Mouse (Mus musculus): ENCODE results near the gene Cacnb2. TPM values are rescaled to one million over a fixed set of nuclear protein-coding genes. Genes with fewer than 3 reads are reported as not detected.

Gene Cacnb2
- total RNA-seq, 2 experiments from 2014 or later, result 0.51 to 0.73 TPM

DNA sequence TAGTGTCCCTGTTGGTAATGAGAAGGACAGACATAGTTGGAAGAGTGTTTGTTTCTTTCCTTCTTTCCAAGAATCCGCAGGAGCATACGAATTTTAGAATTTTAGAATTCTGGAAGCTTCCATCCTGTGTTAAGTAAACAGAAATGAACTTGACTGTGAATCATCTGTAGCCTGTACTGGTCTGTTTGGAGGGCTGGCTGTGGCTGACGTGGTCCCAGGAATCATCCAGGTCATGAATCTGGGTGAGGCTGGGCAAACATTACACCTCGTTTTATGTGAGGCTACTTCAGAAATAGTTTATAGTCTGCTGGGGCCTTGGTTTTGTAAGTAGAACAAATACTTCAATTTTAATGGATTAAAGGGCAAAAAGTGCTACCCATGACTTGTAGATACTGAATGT, 18.0 kb downstream of the Cacnb2 start:
- Histone ChIP-seq H3K27ac (no peak overlapping the region; the same call in 1 of the 2 replicates), H3K4me3 (no peak overlapping the region)
- no peak for TF ChIP-seq CTCF (IDR thresholded peaks at IDR 0.05)
- DNase-seq, result no peak
- intact Hi-C loops (cut with DNase I), result no loop called here

DNA sequence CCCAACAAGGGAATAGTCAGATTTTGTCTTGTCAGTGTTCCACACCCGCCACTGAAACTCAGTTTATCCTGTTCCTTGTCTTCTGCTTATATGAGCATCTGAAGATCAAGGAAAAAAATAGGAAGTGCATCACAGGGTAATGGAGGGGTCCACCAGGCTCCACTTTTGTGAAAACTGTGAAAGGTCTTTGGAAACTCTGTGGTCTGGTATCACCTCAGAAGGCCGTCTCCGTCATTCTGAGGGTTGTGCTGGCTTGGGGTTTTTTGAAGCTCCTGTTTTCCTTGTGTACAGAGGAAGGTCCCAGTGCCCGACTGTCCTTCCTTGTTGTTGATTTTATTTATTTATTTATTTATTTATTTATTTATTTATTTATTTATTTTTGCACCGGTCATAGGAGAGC, 20.9 kb downstream of the Cacnb2 start:
- no peak for TF ChIP-seq CTCF (IDR thresholded peaks at IDR 0.05)
- DNase-seq, result no peak
- intact Hi-C loops (cut with DNase I), result no loop called here
- H3K27ac ChIP-seq, result no peak overlapping the region
- no peak overlapping the region for H3K4me3 ChIP-seq

- no peak for TF ChIP-seq CTCF (IDR thresholded peaks at IDR 0.05)
- no peak for DNase-seq
- intact Hi-C loops (cut with DNase I), result no loop called here
- Histone ChIP-seq H3K4me3 (no peak overlapping the region), H3K27ac (no peak overlapping the region)
Measured at GRCm38 (mm10) chr2:14629814-14630492, 27.1 kb downstream of the Cacnb2 start.

DNA sequence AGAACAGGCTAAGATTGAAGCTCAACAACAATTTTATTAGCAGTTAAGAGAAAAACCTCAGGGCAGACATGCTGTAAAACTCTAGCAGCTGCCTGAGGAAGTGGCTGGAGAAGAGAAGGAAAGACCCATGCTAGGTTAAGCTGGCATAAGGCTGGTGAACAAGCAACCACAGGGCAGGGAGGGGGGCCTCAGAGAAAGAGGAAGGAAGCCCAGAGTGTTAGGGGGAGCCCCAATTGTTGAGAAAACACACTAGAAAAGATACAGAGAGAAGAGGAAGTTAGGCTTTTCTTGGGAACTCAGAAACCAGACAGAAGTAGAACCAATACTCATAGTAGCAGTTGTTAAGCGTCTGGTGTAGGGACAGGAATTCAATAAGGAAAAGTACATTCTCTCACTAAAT, 28.7 kb downstream of the Cacnb2 start:
- H3K4me3 ChIP-seq, result no peak overlapping the region
- no peak for TF ChIP-seq CTCF (IDR thresholded peaks at IDR 0.05)
- H3K27ac ChIP-seq, result no peak overlapping the region
- peak; percentile 21 for DNase-seq
- intact Hi-C loops (cut with DNase I), result no loop called here

GRCm38 (mm10) chr2:14633202-14633601, 30.3 kb downstream of the Cacnb2 start:
- Histone ChIP-seq H3K27ac (no peak overlapping the region), H3K4me3 (no peak overlapping the region)
- DNase-seq, result no peak
- TF ChIP-seq CTCF (IDR thresholded peaks at IDR 0.05), result no peak
- intact Hi-C loops (cut with DNase I), result no loop called here

- DNase-seq, result no peak
- intact Hi-C loops (cut with DNase I), result no loop called here
- no peak for TF ChIP-seq CTCF (IDR thresholded peaks at IDR 0.05)
- Histone ChIP-seq H3K27ac (no peak overlapping the region), H3K4me3 (no peak overlapping the region)
Measured at GRCm38 (mm10) chr2:14639266-14639665, 36.4 kb downstream of the Cacnb2 start.

GRCm38 (mm10) chr2:14639877-14640276, 37.0 kb downstream of the Cacnb2 start:
- H3K27ac ChIP-seq, result no peak overlapping the region
- H3K4me3 ChIP-seq, result no peak overlapping the region
- no peak for TF ChIP-seq CTCF (IDR thresholded peaks at IDR 0.05)
- DNase-seq, result no peak
- intact Hi-C loops (cut with DNase I), result no loop called here

DNA sequence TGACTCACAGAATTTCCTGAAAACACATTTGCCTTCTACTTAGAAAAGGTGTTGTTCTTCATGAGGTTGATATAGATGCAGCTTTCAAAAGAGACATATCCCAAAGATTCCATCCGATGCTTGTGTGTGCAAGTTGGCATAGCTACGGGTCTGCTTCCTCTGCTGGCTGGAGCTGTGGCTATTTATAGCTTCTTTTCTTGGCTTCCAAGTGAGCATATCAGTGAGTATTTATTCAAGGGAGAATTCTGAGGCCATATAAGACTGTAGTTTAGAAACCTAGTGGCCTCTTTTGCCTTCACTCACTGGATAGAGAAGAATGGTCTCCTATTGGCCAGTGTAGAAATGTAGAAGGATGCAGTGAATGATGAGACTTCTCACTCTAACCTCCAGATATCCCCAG, 38.2 kb downstream of the Cacnb2 start:
- TF ChIP-seq CTCF (IDR thresholded peaks at IDR 0.05), result no peak
- no peak for DNase-seq

GRCm38 (mm10) chr2:14651268-14651667, 48.4 kb downstream of the Cacnb2 start:
- no peak overlapping the region for H3K27ac ChIP-seq

More for the DNA sequence above, 38.2 kb downstream of the Cacnb2 start:
- H3K4me3 ChIP-seq, result no peak overlapping the region
- intact Hi-C loops (cut with DNase I), result no loop called here
- peak overlapping the region; percentile 40 for H3K27ac ChIP-seq

DNA sequence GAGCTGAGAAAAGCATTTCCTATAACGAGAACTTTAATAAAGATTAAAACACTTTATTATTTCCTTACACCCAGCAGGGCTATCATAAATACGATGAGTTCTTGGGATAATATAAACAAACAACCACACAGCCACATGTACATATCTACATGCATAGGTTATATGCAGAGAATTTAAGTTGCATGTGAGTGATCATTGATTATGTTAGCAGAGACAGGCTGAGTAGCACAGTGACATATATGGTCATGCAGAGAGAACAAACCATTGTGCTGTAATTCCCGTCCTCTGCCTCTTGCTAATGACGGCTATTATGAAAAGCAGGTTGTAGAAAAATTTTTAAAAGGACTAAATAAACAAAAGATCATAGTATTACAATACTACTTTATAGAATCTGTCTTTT, 53.8 kb downstream of the Cacnb2 start:
- intact Hi-C loops (cut with DNase I), result no loop called here
- Histone ChIP-seq H3K27ac (no peak overlapping the region), H3K4me3 (no peak overlapping the region)
- TF ChIP-seq CTCF (IDR thresholded peaks at IDR 0.05), result no peak
- no peak for DNase-seq

More at GRCm38 (mm10) chr2:14651268-14651667, 48.4 kb downstream of the Cacnb2 start:
- no peak overlapping the region for H3K4me3 ChIP-seq
- TF ChIP-seq CTCF (IDR thresholded peaks at IDR 0.05), result no peak
- intact Hi-C loops (cut with DNase I), result no loop called here
- DNase-seq, result no peak

- no peak for DNase-seq
- Histone ChIP-seq H3K4me3 (no peak overlapping the region), H3K27ac (no peak overlapping the region)
- intact Hi-C loops (cut with DNase I), result no loop called here
- TF ChIP-seq CTCF (IDR thresholded peaks at IDR 0.05), result no peak
Measured at GRCm38 (mm10) chr2:14657205-14657844, 54.4 kb downstream of the Cacnb2 start.

DNA sequence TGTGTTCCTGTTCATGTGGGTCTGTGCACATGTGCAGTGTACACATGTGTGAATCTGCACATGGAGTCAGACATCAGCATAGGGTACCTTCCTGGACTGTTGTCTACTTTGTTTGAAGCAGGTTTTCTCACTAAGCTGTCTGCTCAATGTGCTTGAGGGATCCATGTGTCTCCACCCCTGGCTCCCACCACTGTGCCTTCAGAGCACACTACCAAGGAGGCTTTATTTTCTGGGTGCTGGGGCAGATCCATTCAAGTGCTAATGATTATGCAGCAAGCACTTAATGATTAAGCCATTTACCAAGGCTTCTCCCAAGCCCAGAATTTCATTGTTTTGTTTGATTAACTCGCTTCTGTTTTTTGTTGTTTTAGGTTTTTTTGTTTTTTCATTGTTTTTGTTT, 62.3 kb downstream of the Cacnb2 start:
- H3K27ac ChIP-seq, result no peak overlapping the region
- no peak overlapping the region for H3K4me3 ChIP-seq
- intact Hi-C loops (cut with DNase I), result no loop called here
- DNase-seq, result no peak
- no peak for TF ChIP-seq CTCF (IDR thresholded peaks at IDR 0.05)

- Histone ChIP-seq H3K4me3 (no peak overlapping the region), H3K27ac (no peak overlapping the region)
- no peak for DNase-seq
- intact Hi-C loops (cut with DNase I), result no loop called here
- no peak for TF ChIP-seq CTCF (IDR thresholded peaks at IDR 0.05)
Measured at GRCm38 (mm10) chr2:14672117-14672516, 69.2 kb downstream of the Cacnb2 start.

Measured in gastrocnemius, adult 2 months (tissue).